Mouse (Mus musculus): ENCODE data around the gene Sapcd1.
A peak's percentile ranks its signal among the peaks of the same experiment; 100 is the strongest.

Gene Sapcd1

DNA sequence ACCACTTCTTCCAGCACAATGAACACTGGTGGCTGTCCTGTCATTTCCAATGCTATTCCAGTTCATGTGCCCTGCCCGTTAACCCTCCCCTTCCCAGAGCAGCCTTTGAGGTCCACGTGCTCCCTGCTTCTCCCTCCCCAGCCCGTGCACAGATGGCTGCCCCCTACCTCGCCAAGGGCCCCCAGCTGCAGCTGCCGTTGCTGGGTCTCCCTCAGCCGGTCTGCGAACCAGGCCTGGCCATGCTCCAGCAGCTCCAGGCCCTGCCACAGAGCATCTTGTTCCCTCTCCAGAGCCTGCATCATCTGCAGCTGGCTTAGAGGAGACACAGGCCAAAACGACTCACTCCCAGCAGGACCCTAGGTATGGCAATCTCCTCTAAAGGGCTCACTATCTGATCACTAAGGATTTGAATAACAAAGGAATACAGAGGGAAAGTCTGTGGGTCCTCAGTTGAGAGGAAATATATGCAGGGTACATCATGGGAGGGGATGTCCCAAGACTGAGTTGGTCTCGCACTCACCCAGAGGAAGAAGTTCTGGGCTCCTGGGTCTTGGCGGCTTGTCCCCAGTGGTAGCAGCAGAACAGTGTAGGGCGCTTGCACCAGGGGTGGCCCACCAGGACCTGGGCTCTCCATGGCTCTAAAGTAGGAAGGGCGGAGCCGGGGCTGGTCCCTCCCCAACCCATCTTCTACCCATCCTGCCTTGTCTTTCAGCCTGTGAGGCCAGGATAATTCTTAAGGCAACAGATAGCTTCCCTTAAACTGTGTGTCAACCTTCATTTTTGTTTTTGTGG, at the start of gene Sapcd1:
Gene Sapcd1, minus strand, starts transcription at position 740 of the 792 bp plus-strand sequence.
- no peak for DNase-seq

DNA sequence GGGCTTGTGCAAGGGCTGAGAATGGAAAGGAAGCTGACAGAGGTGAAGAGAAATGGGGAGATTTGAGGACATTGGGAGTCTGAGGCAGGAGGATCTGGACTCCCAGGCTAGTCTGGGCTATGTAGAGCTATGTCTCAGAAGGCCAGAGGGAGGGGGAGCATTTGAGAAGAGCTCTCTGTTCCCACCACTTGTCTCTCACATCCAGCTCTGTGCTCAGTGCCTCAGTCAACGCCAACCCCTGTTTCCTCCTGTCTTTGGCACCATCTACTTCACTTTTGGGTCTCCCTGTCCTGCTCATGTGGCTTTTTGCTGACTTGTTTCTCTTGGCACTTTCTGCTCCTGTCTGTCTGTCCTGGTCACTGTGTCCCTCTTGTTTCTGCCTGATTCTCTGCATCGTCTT, 49.5 kb upstream of the Sapcd1 start:
- DNase-seq, result no peak

DNA sequence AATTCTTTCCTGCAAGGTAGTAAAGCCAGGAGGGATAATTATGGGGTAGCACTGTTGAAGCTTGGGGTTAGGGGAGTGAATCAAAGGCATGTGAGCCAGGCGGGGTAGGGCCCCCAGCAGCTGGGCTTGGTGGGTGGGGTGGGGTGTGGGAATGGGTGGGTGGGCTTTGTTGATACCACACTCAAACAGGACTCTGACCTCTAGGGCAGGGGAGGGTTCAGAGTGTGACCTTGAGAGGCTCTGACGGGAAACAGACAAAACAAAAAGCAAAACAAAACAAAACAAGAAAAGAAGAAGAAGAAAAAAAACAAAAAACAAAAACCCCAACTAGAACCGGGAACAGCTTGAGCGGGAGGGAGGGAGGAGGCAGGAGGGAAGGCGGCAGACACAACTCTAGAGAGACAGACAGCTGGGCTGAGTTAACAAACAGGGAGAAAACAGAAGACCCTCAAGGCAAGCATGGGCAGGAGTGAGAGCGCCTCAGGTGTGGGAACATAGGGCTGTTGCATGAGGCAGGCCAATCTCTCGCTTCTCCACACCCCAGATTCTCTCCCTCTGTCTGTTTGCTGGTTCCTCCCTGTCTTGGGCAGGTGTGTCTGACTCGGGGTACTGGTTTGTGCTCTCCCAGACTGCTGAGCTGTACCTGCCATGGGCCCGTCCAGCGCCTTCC, 48.8 kb upstream of the Sapcd1 start, which contains the start of gene Ly6g6e:
Gene Ly6g6e, plus strand, starts transcription at position 396 of the 670 bp plus-strand sequence.
- no peak for DNase-seq

DNA sequence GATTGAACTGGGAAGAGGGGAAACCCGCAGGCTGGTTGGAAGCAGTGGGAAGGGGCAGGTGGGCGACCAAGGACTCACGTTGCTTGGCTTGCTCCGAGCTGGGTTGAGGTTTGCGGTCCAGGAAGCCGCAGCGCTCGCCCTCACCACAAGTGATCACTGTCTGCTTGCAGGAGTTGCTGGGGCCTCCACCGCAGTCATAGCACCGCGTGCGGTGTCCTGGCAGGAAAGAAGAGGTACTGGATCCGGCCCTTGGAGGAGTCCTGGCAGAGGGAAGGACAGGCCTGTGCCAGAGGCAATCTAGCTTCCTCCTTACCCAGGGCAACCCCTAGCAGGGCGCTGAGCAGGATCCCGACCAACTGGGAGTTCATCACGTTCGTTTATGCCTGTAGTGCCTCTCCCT, 46.3 kb upstream of the Sapcd1 start:
- no peak for DNase-seq

DNA sequence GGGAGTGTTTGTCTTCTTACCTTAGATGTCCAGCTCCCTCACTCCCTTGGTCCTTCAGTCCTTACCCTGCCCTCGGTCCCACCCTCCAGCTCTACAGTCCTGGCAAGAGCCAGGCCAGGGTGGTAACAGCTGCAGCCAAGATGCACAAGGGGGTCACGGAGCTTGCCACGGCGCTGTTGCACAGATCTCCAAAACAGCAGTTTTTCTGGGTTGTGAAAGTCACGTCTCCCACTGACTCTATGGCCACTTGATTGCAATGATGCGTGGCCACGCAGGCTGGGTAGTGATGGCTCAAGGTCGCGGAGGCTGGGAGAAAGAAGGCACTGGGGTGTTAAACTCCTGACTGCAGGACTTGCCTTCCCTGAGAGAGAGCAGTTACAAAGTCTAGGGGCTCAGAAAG, 43.6 kb upstream of the Sapcd1 start:
- DNase-seq, result no peak

DNA sequence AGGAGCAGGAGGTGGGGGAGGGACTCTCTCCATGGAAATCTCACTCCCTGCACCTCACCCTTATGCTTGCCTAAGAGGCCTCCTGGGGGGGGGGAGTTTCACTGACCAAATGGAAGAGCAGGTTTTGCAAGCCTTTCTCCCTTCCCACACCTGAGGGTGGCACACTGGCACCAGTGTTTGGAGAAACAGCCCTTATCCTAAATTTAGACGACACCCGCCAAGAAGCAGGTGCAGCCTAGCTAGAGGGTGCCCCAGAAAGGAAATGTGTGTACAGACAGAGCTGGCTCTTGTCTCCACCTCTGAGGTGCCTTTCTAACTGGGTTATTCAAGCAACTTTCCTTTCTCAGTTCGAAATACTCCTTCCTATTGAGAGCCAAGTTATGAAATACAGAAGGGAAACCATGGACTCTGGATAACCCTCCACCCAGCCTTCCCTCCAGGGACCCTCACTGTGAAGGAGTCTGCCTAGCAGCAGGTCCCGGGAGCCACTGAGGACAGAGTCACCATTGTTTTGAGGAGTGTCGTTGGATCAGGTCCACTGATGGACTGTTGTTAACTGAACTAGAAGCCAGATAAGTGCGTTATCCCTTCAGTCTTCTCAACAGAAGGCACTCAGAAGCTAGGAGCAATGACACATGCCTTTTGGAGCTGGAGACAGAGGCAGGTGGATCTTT, 42.9 kb upstream of the Sapcd1 start:
- no peak for DNase-seq

DNA sequence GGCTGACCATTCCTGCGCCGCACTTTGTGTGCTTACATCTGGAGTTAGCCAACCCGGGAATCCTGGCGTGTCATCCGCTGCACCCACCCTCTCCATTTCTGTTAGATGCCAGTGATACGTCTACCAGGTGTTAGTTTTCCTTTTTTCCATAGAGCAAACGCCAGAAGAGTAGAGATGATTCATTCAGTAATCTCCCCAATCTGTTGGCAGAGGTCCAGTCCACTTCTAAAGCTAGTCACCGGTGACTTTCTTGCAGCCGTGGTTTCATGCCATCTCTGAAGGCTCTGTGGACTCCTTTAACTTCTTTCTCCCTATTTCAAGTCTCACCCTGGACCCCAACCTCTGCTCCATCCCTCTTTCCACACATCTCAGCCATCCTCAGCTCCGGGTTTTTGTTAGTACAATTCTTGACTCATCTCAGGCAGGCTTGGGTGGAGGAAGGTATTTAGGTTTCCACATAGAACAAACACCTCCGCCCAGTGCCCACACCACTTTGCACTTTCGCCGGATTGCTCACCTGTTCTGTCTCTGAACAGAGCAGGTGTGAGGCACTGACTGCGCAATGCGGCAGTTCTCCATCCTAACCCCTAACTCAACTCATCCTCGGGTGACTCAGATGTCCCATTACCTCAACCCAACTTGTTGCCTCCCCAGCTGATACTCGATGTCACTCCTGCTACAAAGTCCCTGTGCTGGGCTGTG, 40.5 kb upstream of the Sapcd1 start:
- peak; percentile 30 for DNase-seq

DNA sequence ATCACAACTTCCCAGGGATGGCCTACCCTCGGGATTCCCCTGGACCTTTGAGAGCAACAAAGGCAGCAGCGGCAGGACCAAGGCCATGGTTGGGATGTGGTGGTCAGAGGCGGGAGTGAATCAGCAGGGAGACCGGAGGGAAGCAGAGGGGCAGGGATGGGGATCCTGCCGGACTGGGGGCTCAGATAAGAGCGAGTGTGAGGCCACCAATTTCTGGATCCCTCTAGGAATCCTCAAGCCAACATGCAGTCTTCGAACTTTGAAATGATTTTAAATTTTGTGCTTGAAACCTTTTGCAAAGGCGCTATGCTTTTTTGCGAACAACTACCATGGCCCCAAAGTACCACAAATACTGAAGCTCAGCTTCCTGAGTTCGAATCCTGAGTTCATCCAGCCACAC, 38.3 kb upstream of the Sapcd1 start, which contains the start of gene Mpig6b:
Gene Mpig6b, minus strand, starts transcription at position 101 of the 400 bp plus-strand sequence.
- no peak for DNase-seq

DNA sequence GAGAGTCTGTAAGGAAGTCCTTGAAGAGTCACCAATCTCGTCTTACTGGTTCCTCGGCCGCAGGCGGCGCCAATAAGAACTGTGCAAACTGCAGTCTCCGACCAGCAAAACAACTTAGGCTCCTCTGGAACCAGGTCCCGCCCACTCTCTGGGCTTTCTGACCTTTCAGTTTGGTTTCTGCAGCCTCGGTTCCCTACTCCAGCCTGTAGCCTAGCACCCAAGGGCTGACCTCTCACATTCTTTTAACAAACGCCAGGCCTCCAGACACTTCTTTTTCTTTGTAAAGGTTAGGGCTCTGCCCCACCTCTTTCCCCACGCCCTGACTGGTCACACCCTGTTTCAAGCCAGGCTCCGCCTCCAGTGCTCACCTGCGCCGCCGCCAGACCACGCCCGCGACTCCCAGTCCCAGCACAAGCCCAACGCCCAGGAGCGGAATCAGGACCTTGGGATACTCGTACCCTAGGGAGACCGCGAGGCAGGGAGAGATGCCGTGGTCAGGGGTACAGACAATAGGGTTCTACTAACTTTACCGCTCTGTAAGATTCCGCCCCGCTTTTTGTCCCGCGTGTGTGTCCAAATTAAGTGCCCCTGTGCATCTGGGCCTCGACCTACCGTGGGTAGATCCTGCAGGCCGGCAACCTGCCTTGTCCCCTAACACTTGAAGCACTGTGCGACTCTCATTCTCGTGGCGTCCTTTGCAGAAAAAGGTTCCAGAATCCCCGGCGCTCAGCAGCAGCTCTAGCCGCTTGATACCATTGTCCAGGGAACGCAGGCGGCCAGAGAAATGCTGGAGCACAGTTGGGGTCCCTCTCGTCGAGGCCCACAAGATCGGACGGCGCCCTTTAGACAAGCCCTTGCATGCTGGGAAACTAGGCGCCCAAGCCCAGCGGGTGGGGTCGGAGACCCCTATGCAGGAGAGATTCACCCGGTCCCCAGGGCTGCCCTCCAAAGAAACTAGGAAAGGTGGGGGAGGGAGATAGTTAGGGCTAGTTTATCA, 37.4 kb upstream of the Sapcd1 start, which contains the start of gene Ly6g6c:
Gene Ly6g6c, plus strand, starts transcription at position 438 of the 997 bp plus-strand sequence.
- no peak for DNase-seq

DNA sequence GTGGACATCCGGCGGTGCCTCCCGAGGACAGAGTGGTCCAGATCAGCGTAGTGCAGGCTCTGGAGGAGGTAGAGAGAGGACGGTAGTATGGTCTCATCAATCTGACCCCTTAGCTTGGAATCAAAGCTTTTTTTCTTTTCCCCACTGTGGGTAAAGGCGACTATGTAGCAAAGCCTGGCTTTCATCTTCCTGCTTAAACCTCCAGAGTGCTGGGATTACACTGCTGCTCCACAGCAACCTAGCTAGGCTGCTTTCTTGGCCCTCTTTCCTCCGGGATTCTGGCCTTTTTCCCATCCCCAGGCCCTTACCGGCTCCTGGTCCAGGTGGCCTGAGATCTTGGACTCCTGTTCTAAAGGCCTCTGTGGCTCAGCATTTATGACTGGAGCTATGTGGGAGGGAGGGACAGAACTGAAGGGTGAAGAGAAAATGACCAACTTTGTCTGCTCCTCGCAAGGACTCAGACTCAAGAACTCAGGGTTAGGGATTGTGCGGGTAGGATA, 36.6 kb upstream of the Sapcd1 start:
- DNase-seq, result no peak

DNA sequence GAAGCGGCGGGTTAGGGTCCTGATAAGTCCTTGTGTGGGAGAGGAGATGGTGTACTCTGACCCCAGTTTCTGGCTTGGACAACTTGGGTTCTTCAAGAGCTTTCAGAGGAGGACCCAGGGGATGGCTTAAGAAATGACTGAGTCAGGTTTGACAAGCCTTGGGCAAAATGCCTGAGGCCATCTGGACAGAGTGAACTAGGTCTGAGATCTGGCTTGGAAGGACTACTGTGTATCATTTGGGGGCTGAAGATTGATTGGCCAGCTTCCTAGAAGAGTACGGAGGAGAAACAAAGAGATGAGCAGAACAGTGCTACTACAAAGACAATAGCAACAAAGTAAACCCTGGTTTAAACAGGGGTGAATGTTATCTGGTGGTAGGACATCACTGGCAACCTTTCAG, 35.6 kb upstream of the Sapcd1 start:
- no peak for DNase-seq

DNA sequence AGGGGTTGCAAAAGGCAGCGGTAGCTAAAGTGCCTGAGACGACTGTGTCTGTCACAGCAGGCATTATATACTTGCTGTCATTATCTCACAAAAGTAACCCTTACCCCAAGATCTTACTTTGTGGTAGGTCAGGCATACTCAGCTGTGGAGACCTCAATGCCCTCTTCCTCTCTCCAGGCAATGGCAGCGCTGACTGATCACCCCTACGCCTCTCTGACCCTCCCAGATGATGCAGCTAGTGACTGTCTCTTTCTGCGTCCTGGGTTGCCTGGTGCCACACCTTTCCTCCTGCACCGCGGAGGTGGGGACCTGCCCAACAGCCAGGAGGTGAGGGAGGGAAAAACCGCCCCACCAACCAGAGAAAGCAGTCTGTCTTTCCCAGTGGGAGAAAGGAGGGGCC, 33.5 kb upstream of the Sapcd1 start:
- no peak for DNase-seq

DNA sequence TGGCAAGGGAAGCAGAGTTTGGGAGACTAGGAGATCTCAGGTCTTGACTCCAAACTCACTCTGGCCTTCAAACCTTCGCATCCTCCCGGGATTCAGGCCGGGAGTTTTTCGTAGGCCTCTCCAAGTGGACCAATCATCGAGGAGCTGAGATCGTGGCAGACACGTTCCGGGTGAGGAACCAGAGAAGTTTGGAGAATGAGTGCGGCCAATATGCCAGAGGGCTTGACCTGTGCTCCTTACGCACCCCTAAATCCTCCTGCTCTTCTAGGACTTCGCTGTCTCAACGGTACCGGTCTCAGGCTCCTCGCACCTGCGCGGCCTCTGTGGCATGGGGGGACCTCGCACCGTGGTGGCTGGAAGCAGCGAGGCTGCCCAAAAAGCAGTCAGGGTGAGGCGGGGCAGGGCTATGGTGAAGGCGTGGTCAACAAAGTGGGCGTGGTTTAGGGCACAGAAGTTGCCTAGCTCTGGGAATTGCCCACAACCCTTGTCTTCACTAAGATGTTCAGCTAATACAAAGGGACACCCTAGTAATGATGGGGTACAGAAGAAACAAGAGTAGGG, 33.0 kb upstream of the Sapcd1 start:
- no peak for DNase-seq

DNA sequence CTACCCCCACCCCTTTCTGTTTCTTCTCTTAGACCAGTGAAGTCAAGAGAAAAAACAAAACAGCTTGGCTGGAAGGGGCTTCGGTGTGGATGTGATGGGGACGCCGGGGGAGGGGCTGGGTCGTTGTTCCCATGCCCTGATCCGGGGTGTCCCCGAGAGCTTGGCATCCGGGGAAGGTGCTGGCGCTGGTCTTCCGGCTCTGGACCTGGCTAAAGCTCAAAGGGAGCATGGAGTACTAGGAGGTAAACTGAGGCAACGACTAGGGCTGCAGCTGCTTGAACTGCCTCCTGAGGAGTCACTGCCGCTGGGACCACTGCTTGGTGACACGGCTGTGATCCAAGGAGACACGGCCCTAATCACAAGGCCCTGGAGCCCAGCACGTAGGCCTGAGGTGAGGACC, 32.3 kb upstream of the Sapcd1 start:
- no peak for DNase-seq

DNA sequence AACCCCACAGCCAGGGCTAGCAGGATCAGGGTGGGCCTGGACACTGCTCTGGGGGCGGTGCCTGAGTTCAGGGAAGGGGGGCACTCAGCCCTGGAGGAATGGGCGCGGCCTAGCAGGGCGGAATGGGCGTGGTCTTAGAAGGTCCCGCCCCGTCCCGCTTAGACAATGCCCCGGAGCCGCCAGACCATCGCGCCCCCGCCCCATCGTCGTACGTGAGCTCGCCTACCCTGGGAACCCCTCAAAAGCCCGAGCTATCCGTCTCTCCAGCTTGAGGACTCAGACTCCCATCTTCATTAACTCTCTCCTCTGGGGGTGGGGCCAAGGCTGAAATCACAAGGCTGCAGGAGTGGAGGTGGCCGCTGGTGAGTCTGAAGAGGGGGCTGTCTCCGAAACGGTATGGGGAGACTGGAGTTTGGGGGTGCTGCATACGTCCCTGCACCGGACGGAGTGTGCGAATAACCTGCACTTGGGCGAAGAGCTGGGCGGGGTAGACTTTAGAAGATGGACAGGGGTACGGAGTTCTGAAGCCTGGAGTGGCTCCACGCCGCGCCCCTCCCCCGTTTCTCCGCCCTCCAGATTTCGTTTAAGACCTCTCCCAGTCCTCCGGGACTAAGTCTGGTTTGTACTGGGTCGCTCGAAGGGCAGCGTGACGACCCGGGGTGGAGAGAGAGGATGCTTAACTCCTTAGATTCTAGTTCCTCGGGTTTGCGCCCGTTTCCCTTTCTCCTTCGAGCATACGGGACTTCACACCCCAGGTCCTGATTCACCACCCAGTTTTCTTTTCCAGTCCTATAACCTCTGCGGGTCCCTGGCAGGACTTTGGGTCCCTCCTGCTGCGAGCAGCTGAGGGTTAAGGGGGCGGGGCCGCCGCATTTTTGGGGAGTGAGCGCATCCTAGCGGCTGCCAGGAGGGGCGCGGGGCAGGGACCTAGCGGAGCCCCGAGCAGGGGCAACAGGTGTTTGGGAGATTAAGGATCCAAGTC, 31.4 kb upstream of the Sapcd1 start, which contains the start of gene Ddah2:
Gene Ddah2, plus strand, starts transcription at position 125 of the 982 bp plus-strand sequence.
- peak; percentile 74 for DNase-seq

DNA sequence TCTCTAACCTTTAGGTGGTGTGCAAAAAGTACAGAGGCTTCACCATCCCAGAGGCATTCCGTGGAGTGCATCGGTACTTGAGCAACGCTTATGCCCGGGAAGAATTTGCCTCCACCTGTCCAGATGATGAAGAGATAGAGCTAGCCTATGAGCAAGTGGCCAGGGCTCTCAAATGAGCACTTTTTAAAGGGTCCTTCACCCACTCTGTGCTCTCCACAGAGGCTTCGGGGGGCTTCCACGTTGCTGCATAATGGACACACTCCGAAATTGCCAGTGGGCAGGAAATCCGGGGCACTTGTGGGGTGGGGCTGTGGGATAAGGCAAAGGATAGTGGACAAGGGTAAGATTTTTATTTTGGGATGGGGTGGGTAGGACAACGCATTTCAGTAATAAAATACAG, 30.5 kb upstream of the Sapcd1 start:
- DNase-seq, result no peak

DNA sequence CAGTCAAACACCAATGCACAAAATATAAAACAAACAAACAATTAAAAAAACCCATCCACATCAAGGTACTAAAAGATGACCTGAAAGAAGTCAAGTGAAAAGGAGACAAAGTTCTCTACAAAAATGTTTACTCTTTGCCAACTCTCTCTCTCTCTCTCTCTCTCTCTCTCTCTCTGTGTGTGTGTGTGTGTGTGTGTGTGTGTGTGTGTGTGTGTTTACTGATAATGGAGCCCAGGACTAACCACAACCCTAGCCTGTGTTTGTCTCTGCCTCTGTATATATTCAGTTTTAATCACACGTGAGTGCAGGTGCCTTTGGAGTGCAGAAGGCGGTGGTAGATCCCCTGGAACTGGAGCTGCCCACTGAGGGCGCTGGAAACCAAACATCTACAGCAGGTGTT, 29.3 kb upstream of the Sapcd1 start:
- DNase-seq, result no peak

DNA sequence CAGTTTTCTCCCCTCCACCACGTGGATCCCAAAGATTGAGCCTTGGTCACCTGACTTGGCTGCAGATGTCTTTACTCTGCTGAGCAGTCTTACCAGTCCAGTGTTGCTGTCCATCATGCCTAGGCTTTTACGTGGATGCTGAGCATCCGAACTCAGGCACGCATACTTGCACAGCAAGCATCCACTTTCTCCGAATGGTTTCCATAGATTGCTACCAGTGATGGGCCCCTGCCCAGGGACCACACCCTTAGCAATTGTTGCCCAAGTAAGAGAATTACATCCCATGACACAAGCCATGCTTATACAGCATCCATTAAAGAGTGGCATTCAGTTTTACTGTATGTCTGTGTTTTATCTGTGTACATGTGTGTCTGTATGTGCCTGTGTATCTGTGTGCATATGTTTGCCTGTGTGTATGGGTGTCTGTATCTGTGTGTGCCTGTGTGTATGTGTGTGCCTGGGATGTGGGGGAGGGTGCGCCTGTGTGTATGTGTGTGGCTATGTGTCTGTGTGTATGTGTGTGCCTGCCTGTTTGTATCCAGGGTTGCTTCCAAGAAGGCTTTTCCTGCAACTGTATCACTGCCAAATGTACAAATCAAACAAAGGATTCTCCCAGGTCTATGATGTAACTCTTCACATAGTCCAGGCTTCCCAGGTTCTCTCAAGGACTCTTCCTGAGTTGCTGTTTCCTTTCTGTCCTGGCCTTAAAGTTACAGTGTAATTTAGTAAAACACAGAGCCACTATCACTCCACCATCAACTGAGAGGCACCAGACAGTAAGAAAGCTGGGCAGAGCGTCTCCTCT, 28.1 kb upstream of the Sapcd1 start:
- DNase-seq, result no peak

DNA sequence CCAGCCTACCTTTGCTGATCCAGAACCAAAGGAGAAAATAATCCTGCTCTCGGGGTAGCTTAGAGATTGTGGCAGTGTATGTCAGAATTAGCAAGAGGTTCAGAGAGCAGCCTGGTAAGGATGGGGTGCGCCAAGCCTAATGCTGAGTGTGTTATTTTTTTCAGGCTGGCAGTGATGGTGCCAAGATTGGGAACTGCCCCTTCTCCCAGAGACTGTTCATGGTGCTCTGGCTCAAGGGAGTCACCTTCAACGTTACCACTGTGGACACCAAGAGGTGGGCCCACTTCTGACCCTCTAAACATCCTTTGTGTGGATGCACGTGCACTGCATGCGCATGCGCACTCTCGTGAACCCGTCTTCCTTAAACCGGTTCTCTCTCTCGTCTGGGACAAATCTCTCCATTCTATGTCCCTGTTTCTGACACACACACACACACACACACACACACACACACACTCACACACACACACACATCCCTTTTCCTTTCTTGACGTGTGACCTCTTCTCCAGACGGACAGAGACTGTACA, 24.5 kb upstream of the Sapcd1 start:
- DNase-seq, result no peak

Data from right cerebral cortex, postnatal 25 days (tissue).